Mouse (Mus musculus) ES-E14 (cell line): ENCODE results near the gene Tesc. TPM values are rescaled to one million over a fixed set of nuclear protein-coding genes. Genes with fewer than 3 reads are reported as not detected.

Experiments used
- DNase-seq: peaks from one replicate; pipeline ENCODE4 v3.0.0-alpha.2; 2013; ENCODE audit warnings: low read depth, low spot score
- H3K27ac ChIP-seq: 2 replicates; pipeline ENCODE4 v1.5.1; 2012; ENCODE audit warnings: low read depth, mild to moderate bottlenecking, low read length, moderate library complexity, mixed read lengths; ENCODE audit not compliant: poor library complexity, insufficient read depth, severe bottlenecking
- H3K36me3 ChIP-seq: 2 replicates; pipeline ENCODE4 v1.6.1; 2012; ENCODE audit warnings: mild to moderate bottlenecking, low read length, moderate library complexity, mixed read lengths; ENCODE audit not compliant: control insufficient read depth, poor library complexity, insufficient read depth, severe bottlenecking
- H3K4me1 ChIP-seq, 2 experiments: fragments of 150-350 bp in 1 of 2; sonication (generic) in 1 of 2; 2 replicates each; pipeline ENCODE4 v1.6.1; 2012; ENCODE audit warnings: low read length in 2 of 2, mild to moderate bottlenecking in 1 of 2, mixed read lengths in 1 of 2; ENCODE audit not compliant: control insufficient read depth in 2 of 2, insufficient read depth in 2 of 2, poor library complexity in 1 of 2
- H3K4me3 ChIP-seq, 2 experiments: fragments of 150-350 bp in 1 of 2; sonication (generic) in 1 of 2; 2 replicates each; pipeline ENCODE4 v1.5.1; 2012; ENCODE audit warnings: low read length in 2 of 2, low read depth in 1 of 2, mild to moderate bottlenecking in 1 of 2, mixed read lengths in 1 of 2; ENCODE audit not compliant: insufficient read depth in 1 of 2, poor library complexity in 1 of 2, severe bottlenecking in 1 of 2
- H3K9ac ChIP-seq: 2 replicates; pipeline ENCODE4 v1.6.1; 2012; ENCODE audit warnings: low read depth, mild to moderate bottlenecking, low read length, mixed read lengths; ENCODE audit not compliant: poor library complexity, insufficient read depth, severe bottlenecking
- H3K9me3 ChIP-seq: fragments of 150-350 bp; sonication (generic); 2 replicates; pipeline ENCODE4 v1.6.1; 2012; ENCODE audit warnings: low read depth, mild to moderate bottlenecking, low read length; ENCODE audit not compliant: control insufficient read depth, insufficient read depth
- CHD2 ChIP-seq: IDR thresholded peaks from 2 replicates; pipeline ENCODE4 v1.6.1; 2014; ENCODE audit warnings: mild to moderate bottlenecking, low read depth, low read length, inconsistent platforms
- HCFC1 ChIP-seq: IDR thresholded peaks from 2 replicates; pipeline ENCODE4 v1.6.1; 2012; ENCODE audit warnings: low read length, inconsistent platforms, borderline replicate concordance; ENCODE audit not compliant: insufficient read depth
- MAFK ChIP-seq: IDR thresholded peaks from 2 replicates; pipeline ENCODE4 v1.6.1; 2014; ENCODE audit warnings: mild to moderate bottlenecking, low read depth, low read length, inconsistent platforms; ENCODE audit not compliant: insufficient read depth
- ZC3H11A ChIP-seq: IDR thresholded peaks from 2 replicates; pipeline ENCODE4 v1.6.1; 2012; ENCODE audit warnings: low read depth, mild to moderate bottlenecking, inconsistent platforms, low read length, borderline replicate concordance
- ZNF384 ChIP-seq: IDR thresholded peaks from 2 replicates; pipeline ENCODE4 v1.6.1; 2012; ENCODE audit warnings: low read depth, low read length, inconsistent platforms
- in situ Hi-C, 2 experiments: fragments of 600-800 bp; cut with MboI; formaldehyde crosslinking; loops; one replicate each; pipeline ENCODE4 v1.15.1; 2025; ENCODE audit warnings: low sequenced_read_pairs in 2 of 2, inconsistent platforms in 1 of 2; ENCODE audit not compliant: unreplicated experiment in 2 of 2
- total RNA-seq: library from RNA; depleted of rRNA; stranded (reverse); fragments of 300-350 nt; gene quantifications from 2 replicates; pipeline ENCODE4 v1.2.3, GENCODE M21; 2012

Gene Tesc
- total RNA-seq, 1 experiment: 3.1 TPM

DNA sequence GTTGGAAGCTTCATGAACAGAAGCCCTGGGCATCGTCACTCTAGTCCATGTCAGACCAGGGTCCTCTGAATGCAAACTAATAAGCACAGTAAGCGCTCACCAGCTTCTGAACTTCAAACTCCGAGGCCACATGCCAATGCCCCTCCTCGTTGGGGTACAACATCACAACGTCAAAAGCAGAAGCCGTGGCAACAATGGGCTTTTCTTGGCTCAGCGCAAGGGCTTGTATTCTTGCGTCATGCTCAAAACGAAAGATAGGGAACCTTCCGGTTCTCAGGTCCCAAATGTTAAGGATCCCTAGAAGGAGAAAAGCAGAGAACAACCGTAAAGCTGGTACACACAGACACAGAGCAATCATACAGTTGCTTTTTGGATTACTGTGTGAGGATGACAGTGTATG, 67.9 kb downstream of the Tesc start:
- Histone ChIP-seq H3K9me3 (no peaks in the 10 kb centered on the region), H3K4me3 (no peak overlapping the region), H3K9ac (no peak overlapping the region), H3K27ac (no peak overlapping the region), H3K4me1 (no peaks in the 10 kb centered on the region), H3K36me3 (peaks cover 20% of the 10 kb centered on the region)
- DNase-seq: no peak
- in situ Hi-C loops: no loop called here
- no peak for TF ChIP-seq CHD2

DNA sequence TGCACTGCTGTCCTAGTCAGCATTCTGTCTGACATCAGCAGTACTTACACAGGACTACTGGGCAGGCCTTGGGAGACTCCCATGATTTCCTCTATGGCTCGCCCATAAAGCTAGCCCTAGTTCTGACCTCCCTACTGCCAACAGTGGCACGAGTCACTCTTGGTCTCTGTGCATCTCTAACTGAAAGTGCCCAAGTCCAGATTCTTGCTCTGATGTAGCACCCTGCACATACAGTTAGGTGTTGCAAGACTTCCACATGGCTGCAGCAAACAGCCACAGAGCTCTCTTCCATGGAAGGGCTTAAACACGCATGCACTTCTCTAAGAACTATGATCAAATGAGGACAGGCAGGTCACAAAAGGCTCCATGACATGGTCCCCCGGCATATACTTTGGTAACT, 68.3 kb downstream of the Tesc start:
- no peak for DNase-seq
- no peak overlapping the region for H3K9ac ChIP-seq
- TF ChIP-seq HCFC1 (no peak), MAFK (no peak), CHD2 (no peak), ZC3H11A (no peak), ZNF384 (no peak)
- H3K36me3 ChIP-seq: peaks cover 17% of the 10 kb centered on the region
- H3K27ac ChIP-seq: no peak overlapping the region
- in situ Hi-C loops: no loop called here
- H3K4me3 ChIP-seq: no peak overlapping the region
- no peaks in the 10 kb centered on the region for H3K4me1 ChIP-seq
- no peaks in the 10 kb centered on the region for H3K9me3 ChIP-seq

- H3K4me1 ChIP-seq: no peaks in the 10 kb centered on the region
- H3K9ac ChIP-seq: no peak overlapping the region
- H3K36me3 ChIP-seq: peaks cover 14% of the 10 kb centered on the region
- H3K4me3 ChIP-seq: no peak overlapping the region
- no peak for TF ChIP-seq ZC3H11A
- TF ChIP-seq ZNF384: no peak
- TF ChIP-seq MAFK: no peak
- no peak for TF ChIP-seq HCFC1
- TF ChIP-seq CHD2: no peak
- H3K27ac ChIP-seq: no peak overlapping the region
- no peaks in the 10 kb centered on the region for H3K9me3 ChIP-seq
- no peak for DNase-seq
- in situ Hi-C loops: no loop called here
These were observed 68.8 kb downstream of the Tesc start for GRCm38 (mm10) chr5:118096317-118096716.

GRCm38 (mm10) chr5:118099069-118099869, 71.7 kb downstream of the Tesc start:
- Histone ChIP-seq H3K4me3 (no peak overlapping the region), H3K27ac (no peak overlapping the region), H3K9ac (no peak overlapping the region), H3K4me1 (no peaks in the 10 kb centered on the region), H3K36me3 (peaks cover 4% of the 10 kb centered on the region), H3K9me3 (no peaks in the 10 kb centered on the region)
- no peak for DNase-seq
- TF ChIP-seq MAFK: peak; percentile 52
- TF ChIP-seq ZC3H11A: no peak
- in situ Hi-C loops: no loop called here

DNA sequence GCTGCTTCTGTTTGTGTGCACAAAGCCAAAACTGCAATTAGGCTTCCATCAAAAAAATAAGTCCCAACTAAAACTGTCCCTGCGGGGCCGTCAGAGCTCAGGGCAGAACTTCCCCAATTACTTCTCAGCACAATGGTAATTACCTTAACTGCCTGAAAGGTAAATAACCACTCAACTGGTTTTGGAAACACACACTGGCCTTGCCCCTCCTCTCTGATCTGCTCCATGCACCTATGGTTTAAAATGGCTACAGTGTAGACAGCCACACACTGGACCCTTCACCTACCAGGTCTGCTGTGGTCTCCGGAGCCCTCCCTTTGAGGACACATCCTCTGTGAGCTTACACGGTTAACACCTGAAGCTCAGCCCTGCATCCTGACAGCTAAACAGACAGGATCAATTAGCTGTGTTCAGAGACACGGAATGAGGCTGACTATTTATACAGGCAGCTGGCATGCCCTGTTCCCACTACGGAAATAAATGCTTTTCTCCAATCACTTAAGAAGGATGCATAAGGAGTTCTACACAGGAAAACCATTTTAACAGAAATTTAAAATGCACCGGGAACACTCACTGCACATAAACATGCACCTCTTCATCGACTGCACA, 72.4 kb downstream of the Tesc start:
- Histone ChIP-seq H3K9me3 (no peaks in the 10 kb centered on the region), H3K4me1 (no peaks in the 10 kb centered on the region), H3K9ac (no peak overlapping the region), H3K27ac (no peak overlapping the region), H3K4me3 (no peak overlapping the region), H3K36me3 (no peaks in the 10 kb centered on the region; the same call in none of the 2 replicates)
- no peak for DNase-seq
- TF ChIP-seq ZNF384 (no peak), HCFC1 (no peak), CHD2 (no peak), ZC3H11A (no peak), MAFK (no peak)
- in situ Hi-C loops: no loop called here
